Mouse (Mus musculus) naive thymus-derived CD4-positive, alpha-beta T cell, adult 5 months (primary cell): ENCODE results near the gene Gpn3. TPM values are rescaled to one million over a fixed set of nuclear protein-coding genes. Genes with fewer than 3 reads are reported as not detected.

Experiments
- polyA plus RNA-seq: library from polyadenylated mRNA; unstranded; fragments of 100-300 nt; shearing (Covaris generic); gene quantifications from one replicate; pipeline ENCODE4 v1.2.1, GENCODE M21; 2017

The Gpn3 gene
- polyA plus RNA-seq, result 129 TPM

GRCm38 (mm10) chr5:122371591-122372191 is at the start of gene Gpn3:
Gene Gpn3 (plus strand): TSS chr5:122371876.

GRCm38 (mm10) chr5:122353807-122354491 is 17.7 kb upstream of the Gpn3 start, which contains the start of the genes Rad9b and Vps29:
Gene Rad9b (minus strand): TSS chr5:122354233.
Gene Vps29 (plus strand): TSS chr5:122354369.

GRCm38 (mm10) chr5:122372192-122372769 is 605 bp downstream of the Gpn3 start, which contains the start of gene Fam216a:
Gene Fam216a (minus strand): TSS chr5:122372364.

GRCm38 (mm10) chr5:122391786-122392180 is 20.1 kb downstream of the Gpn3 start, which contains the start of gene Arpc3:
Gene Arpc3 (plus strand): TSS chr5:122391878.

GRCm38 (mm10) chr5:122421271-122422068 is 49.8 kb downstream of the Gpn3 start, which contains the start of gene Anapc7:
Gene Anapc7 (plus strand): TSS chr5:122421693.

Other genes starting within 250 kb of the Gpn3 start
- gene Ccdc63, start 231.1 kb upstream of the Gpn3 start, polyA plus RNA-seq, result 0.26 TPM
- gene Ppp1cc, start 213.6 kb upstream of the Gpn3 start, polyA plus RNA-seq, result 551 TPM
- gene Hvcn1, start 165.1 kb upstream of the Gpn3 start, polyA plus RNA-seq, result 61.7 TPM
- gene Tctn1, start 107.4 kb upstream of the Gpn3 start, polyA plus RNA-seq, result 0.42 TPM
- 67.5 TPM for gene Pptc7, start 87.5 kb upstream of the Gpn3 start, polyA plus RNA-seq
- 5.1 TPM for gene Rad9b, start 17.6 kb upstream of the Gpn3 start, polyA plus RNA-seq
- gene Vps29, start 17.5 kb upstream of the Gpn3 start, polyA plus RNA-seq, result 91.0 TPM
- gene Fam216a, start 488 bp downstream of the Gpn3 start, polyA plus RNA-seq, result 13.0 TPM
- gene Arpc3, start 20.0 kb downstream of the Gpn3 start, polyA plus RNA-seq, result 770 TPM
- 37.1 TPM for gene Anapc7, start 49.8 kb downstream of the Gpn3 start, polyA plus RNA-seq
- gene Atp2a2, start 130.3 kb downstream of the Gpn3 start, polyA plus RNA-seq, result 91.6 TPM
- 3.1 TPM for gene Ift81, start 242.6 kb downstream of the Gpn3 start, polyA plus RNA-seq